Mouse (Mus musculus): ENCODE measurements around the gene Gm20388. TPM values are rescaled to one million over a fixed set of nuclear protein-coding genes. Genes with fewer than 3 reads are reported as not detected.

Gene Gm20388
- polyA plus RNA-seq, 1 experiment from 2014 or later = 5.5 TPM

- Histone ChIP-seq H3K9me3 (no peaks in the 10 kb centered on the region), H3K36me3 (no peaks in the 10 kb centered on the region), H3K4me1 (peaks cover 86% of the 10 kb centered on the region), H3K27ac (no peak overlapping the region), H3K4me2 (no peak overlapping the region), H3K4me3 (no peak overlapping the region), H3K9ac (no peak overlapping the region), H3K27me3 (no peaks in the 10 kb centered on the region)
- no peak for ATAC-seq (ENCODE audit: borderline replicate concordance, extremely low read depth, low FRiP score, low TSS enrichment)
- WGBS = 20% methylated on average over 4 of the region's 4 CpGs
Measured at GRCm38 (mm10) chr8:120281487-120281886, 370.8 kb downstream of the Gm20388 start.

- no peak overlapping the region for H3K4me2 ChIP-seq
- no peaks in the 10 kb centered on the region for H3K9me3 ChIP-seq
- no peak for ATAC-seq (ENCODE audit: borderline replicate concordance, extremely low read depth, low FRiP score, low TSS enrichment)
- no peaks in the 10 kb centered on the region for H3K27me3 ChIP-seq
- WGBS = 33% methylated on average over 5 of the region's 5 CpGs
- no peak overlapping the region for H3K9ac ChIP-seq
- H3K36me3 ChIP-seq = no peaks in the 10 kb centered on the region
- no peak overlapping the region for H3K4me3 ChIP-seq
- H3K4me1 ChIP-seq = peaks cover 77% of the 10 kb centered on the region
- H3K27ac ChIP-seq = peak overlapping the region; percentile 31
Measured at GRCm38 (mm10) chr8:120282465-120282864, 371.8 kb downstream of the Gm20388 start.

- Histone ChIP-seq H3K4me1 (peaks cover 77% of the 10 kb centered on the region), H3K9me3 (no peaks in the 10 kb centered on the region), H3K4me3 (no peak overlapping the region), H3K36me3 (no peaks in the 10 kb centered on the region), H3K4me2 (no peak overlapping the region), H3K27me3 (no peaks in the 10 kb centered on the region), H3K27ac (peak overlapping the region; percentile 73), H3K9ac (no peak overlapping the region)
- WGBS = 33% methylated on average over 9 of the region's 9 CpGs
- no peak for ATAC-seq (ENCODE audit: borderline replicate concordance, extremely low read depth, low FRiP score, low TSS enrichment)
Measured at GRCm38 (mm10) chr8:120284265-120284664, 373.6 kb downstream of the Gm20388 start.

- H3K9me3 ChIP-seq = no peaks in the 10 kb centered on the region
- H3K4me1 ChIP-seq = peaks cover 80% of the 10 kb centered on the region
- H3K4me2 ChIP-seq = peak overlapping the region; percentile 10; the same call in 1 of the 2 replicates
- H3K4me3 ChIP-seq = no peak overlapping the region
- no peaks in the 10 kb centered on the region for H3K27me3 ChIP-seq
- ATAC-seq (ENCODE audit: borderline replicate concordance, extremely low read depth, low FRiP score, low TSS enrichment) = peak; percentile 74
- no peaks in the 10 kb centered on the region for H3K36me3 ChIP-seq
- H3K27ac ChIP-seq = peak overlapping the region; percentile 73
- 15% methylated on average over 3 of the region's 3 CpGs for WGBS
- no peak overlapping the region for H3K9ac ChIP-seq
Measured at GRCm38 (mm10) chr8:120285033-120285432, 374.4 kb downstream of the Gm20388 start.

- 56% methylated on average over 9 of the region's 9 CpGs for WGBS
- Histone ChIP-seq H3K27me3 (no peaks in the 10 kb centered on the region), H3K4me1 (peaks cover 82% of the 10 kb centered on the region), H3K4me3 (no peak overlapping the region), H3K36me3 (no peaks in the 10 kb centered on the region), H3K4me2 (no peak overlapping the region), H3K9ac (no peak overlapping the region), H3K27ac (peak overlapping the region; percentile 73), H3K9me3 (no peaks in the 10 kb centered on the region)
- no peak for ATAC-seq (ENCODE audit: borderline replicate concordance, extremely low read depth, low FRiP score, low TSS enrichment)
Measured at GRCm38 (mm10) chr8:120285878-120286277, 375.2 kb downstream of the Gm20388 start.

GRCm38 (mm10) chr8:120288122-120288908 lies 377.7 kb downstream of the Gm20388 start:
- Histone ChIP-seq H3K27me3 (no peaks in the 10 kb centered on the region), H3K4me1 (peaks cover 81% of the 10 kb centered on the region), H3K9ac (no peak overlapping the region; the same call in 1 of the 2 replicates), H3K4me3 (no peak overlapping the region), H3K27ac (no peak overlapping the region), H3K9me3 (no peaks in the 10 kb centered on the region), H3K36me3 (no peaks in the 10 kb centered on the region), H3K4me2 (no peak overlapping the region)
- ATAC-seq (ENCODE audit: borderline replicate concordance, extremely low read depth, low FRiP score, low TSS enrichment) = no peak; the same call in 1 of the 2 replicates
- 45% methylated on average over 21 of the region's 21 CpGs for WGBS

- Histone ChIP-seq H3K4me3 (no peak overlapping the region), H3K4me1 (peaks cover 83% of the 10 kb centered on the region), H3K27me3 (no peaks in the 10 kb centered on the region), H3K4me2 (0 out of 2 replicates have a peak overlapping the region, but pooled peaks have one; percentile 4), H3K36me3 (no peaks in the 10 kb centered on the region), H3K9ac (no peak overlapping the region), H3K9me3 (no peaks in the 10 kb centered on the region), H3K27ac (0 out of 2 replicates have a peak overlapping the region, but pooled peaks have one; percentile 38)
- 79% methylated on average over 7 of the region's 7 CpGs for whole genome bisulfite sequencing
- ATAC-seq (ENCODE audit: borderline replicate concordance, extremely low read depth, low FRiP score, low TSS enrichment) = no peak
Measured at GRCm38 (mm10) chr8:120289191-120289590, 378.6 kb downstream of the Gm20388 start.

GRCm38 (mm10) chr8:120289698-120290181 lies 379.1 kb downstream of the Gm20388 start:
- Histone ChIP-seq H3K4me1 (peaks cover 80% of the 10 kb centered on the region), H3K27ac (peak overlapping the region; percentile 38; the same call in 1 of the 2 replicates), H3K9ac (no peak overlapping the region), H3K36me3 (no peaks in the 10 kb centered on the region), H3K27me3 (no peaks in the 10 kb centered on the region), H3K4me3 (no peak overlapping the region), H3K4me2 (peak overlapping the region; percentile 4; the same call in 1 of the 2 replicates), H3K9me3 (no peaks in the 10 kb centered on the region)
- peak; percentile 4; the same call in 1 of the 2 replicates for ATAC-seq (ENCODE audit: borderline replicate concordance, extremely low read depth, low FRiP score, low TSS enrichment)
- WGBS = 36% methylated on average over 10 of the region's 10 CpGs

GRCm38 (mm10) chr8:120290614-120291013 lies 380.0 kb downstream of the Gm20388 start:
- Histone ChIP-seq H3K4me1 (peaks cover 78% of the 10 kb centered on the region), H3K36me3 (no peaks in the 10 kb centered on the region), H3K27ac (0 out of 2 replicates have a peak overlapping the region, but pooled peaks have one; percentile 17), H3K4me3 (no peak overlapping the region), H3K4me2 (no peak overlapping the region), H3K9me3 (no peaks in the 10 kb centered on the region), H3K27me3 (no peaks in the 10 kb centered on the region), H3K9ac (no peak overlapping the region)
- WGBS = 58% methylated on average over 15 of the region's 15 CpGs
- no peak for ATAC-seq (ENCODE audit: borderline replicate concordance, extremely low read depth, low FRiP score, low TSS enrichment)

GRCm38 (mm10) chr8:120291650-120292049 lies 381.0 kb downstream of the Gm20388 start:
- Histone ChIP-seq H3K9me3 (no peaks in the 10 kb centered on the region), H3K4me3 (no peak overlapping the region), H3K27me3 (no peaks in the 10 kb centered on the region), H3K4me1 (peaks cover 79% of the 10 kb centered on the region), H3K36me3 (no peaks in the 10 kb centered on the region), H3K9ac (no peak overlapping the region), H3K27ac (no peak overlapping the region), H3K4me2 (no peak overlapping the region)
- WGBS = 77% methylated on average over 9 of the region's 9 CpGs
- no peak for ATAC-seq (ENCODE audit: borderline replicate concordance, extremely low read depth, low FRiP score, low TSS enrichment)

- no peaks in the 10 kb centered on the region for H3K27me3 ChIP-seq
- no peak overlapping the region for H3K4me3 ChIP-seq
- 53% methylated on average over 8 of the region's 8 CpGs for WGBS
- H3K36me3 ChIP-seq = no peaks in the 10 kb centered on the region
- H3K4me1 ChIP-seq = peaks cover 85% of the 10 kb centered on the region
- H3K4me2 ChIP-seq = no peak overlapping the region
- H3K27ac ChIP-seq = no peak overlapping the region
- 0 out of 2 replicates have a peak, but pooled peaks have one; percentile 6 for ATAC-seq (ENCODE audit: borderline replicate concordance, extremely low read depth, low FRiP score, low TSS enrichment)
- no peaks in the 10 kb centered on the region for H3K9me3 ChIP-seq
- H3K9ac ChIP-seq = no peak overlapping the region; the same call in 1 of the 2 replicates
Measured at GRCm38 (mm10) chr8:120292316-120293107, 381.9 kb downstream of the Gm20388 start.

Data from lung, embryonic 15.5 days (tissue).